Mouse (Mus musculus): ENCODE measurements at regions not wholly inside any gene's neighbourhood (a gene's known extent, or its start where the extent isn't known, plus 50 kb on each side); places are given as distances from the start of the nearest gene placed in this dataset.

- TF ChIP-seq CTCF (conservative IDR thresholded peaks at IDR 0.05; ENCODE audit: low read length) (no peak), NANOG (IDR thresholded peaks at IDR 0.05; ENCODE audit: borderline replicate concordance, low read length) (no peak)
Observed at GRCm38 (mm10) chr4:95213026-95213425, 161.0 kb upstream of the Jun start.

Data from E14TG2a.4 (cell line).